Mouse (Mus musculus) ES-CJ7 (cell line): ENCODE data around the gene Edf1.

ENCODE experiments used
- DNase-seq: peaks from one replicate; pipeline ENCODE4 v3.0.0; 2011; ENCODE audit warnings: low read depth, low spot score

The Edf1 gene

GRCm38 (mm10) chr2:25581901-25582301 lies 24.3 kb downstream of the Edf1 start:
- DNase-seq = no peak

- no peak for DNase-seq
Observed at GRCm38 (mm10) chr2:25582466-25583119, 24.9 kb downstream of the Edf1 start.

- no peak for DNase-seq
Observed at GRCm38 (mm10) chr2:25583120-25583481, 25.5 kb downstream of the Edf1 start.

GRCm38 (mm10) chr2:25583571-25583970 lies 25.9 kb downstream of the Edf1 start:
- no peak for DNase-seq

GRCm38 (mm10) chr2:25584152-25584551 lies 26.5 kb downstream of the Edf1 start:
- no peak for DNase-seq

- DNase-seq = no peak
Observed at GRCm38 (mm10) chr2:25584856-25585255, 27.2 kb downstream of the Edf1 start.

- no peak for DNase-seq
Observed at GRCm38 (mm10) chr2:25585601-25586000, 28.0 kb downstream of the Edf1 start.

GRCm38 (mm10) chr2:25587290-25587689 lies 29.6 kb downstream of the Edf1 start:
- DNase-seq = no peak

- no peak for DNase-seq
Observed at GRCm38 (mm10) chr2:25588227-25588907, 30.7 kb downstream of the Edf1 start.

- peak; percentile 57 for DNase-seq
Observed at GRCm38 (mm10) chr2:25591863-25592262, 34.2 kb downstream of the Edf1 start.

GRCm38 (mm10) chr2:25596765-25597510 lies 39.3 kb downstream of the Edf1 start:
- no peak for DNase-seq

- no peak for DNase-seq
Observed at GRCm38 (mm10) chr2:25598749-25599148, 41.1 kb downstream of the Edf1 start.

GRCm38 (mm10) chr2:25600037-25600436 lies 42.4 kb downstream of the Edf1 start:
- no peak for DNase-seq

- DNase-seq = no peak
Observed at GRCm38 (mm10) chr2:25602526-25602925, 44.9 kb downstream of the Edf1 start.

- peak; percentile 89 for DNase-seq
Observed at GRCm38 (mm10) chr2:25607761-25608622, 50.3 kb downstream of the Edf1 start, which contains the start of gene Rabl6. Rabl6 (minus strand) TSS chr2:25608521.

GRCm38 (mm10) chr2:25608671-25609070 lies 51.0 kb downstream of the Edf1 start:
- DNase-seq = no peak
